Mouse (Mus musculus) testis, adult 2 months (tissue): Measurements from ENCODE around the gene Akap13. TPM values are rescaled to one million over a fixed set of nuclear protein-coding genes. Genes with fewer than 3 reads are reported as not detected.

Experiments used
- H3K27ac ChIP-seq: fragments of 200-500 bp; 2 replicates; pipeline ENCODE4 v1.5.1; 2012; ENCODE audit warnings: low read depth, low read length; ENCODE audit not compliant: control insufficient read depth, insufficient read depth
- H3K27me3 ChIP-seq: fragments of 200-500 bp; 2 replicates; pipeline ENCODE4 v1.6.1; 2012; ENCODE audit warnings: mild to moderate bottlenecking, low read length, moderate library complexity; ENCODE audit not compliant: control insufficient read depth, insufficient read depth
- H3K36me3 ChIP-seq: fragments of 200-500 bp; 2 replicates; pipeline ENCODE4 v1.6.1; 2012; ENCODE audit warnings: mild to moderate bottlenecking, low read length; ENCODE audit not compliant: control insufficient read depth, insufficient read depth
- H3K4me1 ChIP-seq: fragments of 200-500 bp; 2 replicates; pipeline ENCODE4 v1.6.1; 2012; ENCODE audit warnings: low read length; ENCODE audit not compliant: control insufficient read depth, insufficient read depth
- H3K4me3 ChIP-seq: fragments of 200-500 bp; 2 replicates; pipeline ENCODE4 v1.5.1; 2012; ENCODE audit warnings: low read depth, mild to moderate bottlenecking, low read length, moderate library complexity, mixed read lengths; ENCODE audit not compliant: control insufficient read depth
- CTCF ChIP-seq: fragments of 200-500 bp; IDR thresholded peaks from 2 replicates; pipeline ENCODE4 v1.5.1; 2012; ENCODE audit warnings: low read depth, mild to moderate bottlenecking, inconsistent platforms, low read length, moderate library complexity; ENCODE audit not compliant: control insufficient read depth, insufficient read depth, insufficient replicate concordance
- POLR2A ChIP-seq: fragments of 200-500 bp; IDR thresholded peaks from 2 replicates; pipeline ENCODE4 v1.6.1; 2012; ENCODE audit warnings: low read depth, mild to moderate bottlenecking, inconsistent platforms, low read length, moderate library complexity; ENCODE audit not compliant: control insufficient read depth
- polyA plus RNA-seq: library from polyadenylated mRNA; depleted of rRNA; stranded (reverse); fragments of >200 nt; gene quantifications from 2 replicates; pipeline ENCODE4 v1.2.3, GENCODE M21; 2012

Gene Akap13
- polyA plus RNA-seq, 1 experiment: 4.1 TPM

DNA sequence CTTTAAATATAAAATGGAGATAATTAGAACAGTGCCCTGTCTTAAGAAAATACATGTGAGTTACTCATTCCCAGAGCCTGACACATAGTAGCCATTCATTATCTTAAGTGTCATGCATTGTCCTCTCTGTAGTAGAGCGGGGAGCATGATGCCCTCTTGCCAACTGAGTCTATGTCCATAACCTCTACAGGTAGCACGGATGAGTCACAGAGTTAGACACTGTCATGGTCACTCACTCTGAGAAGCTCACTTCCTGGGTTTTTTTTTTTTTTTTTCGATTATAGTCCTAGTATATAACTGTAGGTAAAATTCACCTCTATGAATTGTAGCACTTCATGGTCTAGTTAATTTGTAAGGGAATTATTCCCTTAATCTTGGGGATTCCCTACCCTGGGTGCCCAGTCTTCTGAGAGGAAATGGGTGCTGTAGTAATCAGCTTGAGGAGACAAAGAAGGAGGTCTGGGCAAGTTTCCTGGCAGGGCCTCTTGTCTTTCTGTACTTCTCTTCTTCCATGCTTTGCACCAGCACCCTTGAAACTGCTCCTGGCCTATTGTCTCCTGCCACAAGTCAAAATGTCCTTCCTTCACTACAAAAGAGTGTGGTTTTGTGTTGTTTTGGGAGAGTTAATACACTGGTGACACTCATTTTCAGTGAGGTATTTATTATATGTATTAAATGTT is 247.8 kb downstream of the Akap13 start:
- Histone ChIP-seq H3K27ac (no peak overlapping the region), H3K4me1 (no peaks in the 10 kb centered on the region), H3K4me3 (no peak overlapping the region), H3K36me3 (no peaks in the 10 kb centered on the region), H3K27me3 (no peaks in the 10 kb centered on the region)
- TF ChIP-seq CTCF (no peak), POLR2A (no peak)

DNA sequence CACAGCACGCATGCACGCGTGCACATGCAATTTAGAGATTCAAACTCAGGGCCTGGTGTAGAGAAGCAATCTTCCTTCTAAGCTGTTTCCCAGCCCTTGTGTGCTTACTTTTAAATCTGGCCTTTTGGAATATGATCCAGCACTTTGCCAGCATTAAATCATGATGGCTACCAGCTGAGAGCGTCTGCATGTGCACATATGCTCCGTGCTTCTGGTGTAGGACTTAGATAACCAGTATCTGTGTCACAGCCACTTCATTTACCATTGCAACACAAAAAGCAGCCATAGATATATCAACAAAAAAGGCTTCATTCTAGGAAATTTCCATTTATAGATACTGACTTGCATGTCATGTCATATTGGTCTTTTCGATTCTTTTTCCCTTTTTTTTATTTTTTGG is 249.5 kb downstream of the Akap13 start:
- Histone ChIP-seq H3K27me3 (no peaks in the 10 kb centered on the region), H3K4me1 (no peaks in the 10 kb centered on the region), H3K27ac (no peak overlapping the region), H3K36me3 (no peaks in the 10 kb centered on the region), H3K4me3 (no peak overlapping the region)
- TF ChIP-seq CTCF (no peak), POLR2A (no peak)

DNA sequence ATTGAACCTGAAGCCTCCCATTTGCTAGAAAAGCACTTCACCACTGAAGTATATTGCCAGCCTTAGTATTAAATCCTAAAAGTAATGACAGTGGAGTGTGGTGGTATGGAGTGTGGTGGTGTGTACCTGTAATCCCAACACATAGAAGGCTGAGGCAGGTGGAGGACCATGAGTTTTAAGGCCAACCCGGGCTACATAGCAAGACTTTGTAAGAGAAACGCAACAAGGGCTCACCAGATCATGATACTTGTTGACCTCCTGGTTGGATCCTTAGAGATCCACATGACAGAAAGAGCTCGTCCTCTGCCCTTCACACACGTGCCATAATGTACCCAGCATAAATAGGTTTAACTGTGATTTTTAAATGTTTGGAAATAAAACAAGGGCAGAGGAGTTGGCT is 254.6 kb downstream of the Akap13 start:
- H3K27me3 ChIP-seq: no peaks in the 10 kb centered on the region
- no peak overlapping the region for H3K4me3 ChIP-seq
- no peaks in the 10 kb centered on the region for H3K36me3 ChIP-seq
- TF ChIP-seq CTCF (no peak), POLR2A (no peak)
- H3K27ac ChIP-seq: no peak overlapping the region
- no peaks in the 10 kb centered on the region for H3K4me1 ChIP-seq

DNA sequence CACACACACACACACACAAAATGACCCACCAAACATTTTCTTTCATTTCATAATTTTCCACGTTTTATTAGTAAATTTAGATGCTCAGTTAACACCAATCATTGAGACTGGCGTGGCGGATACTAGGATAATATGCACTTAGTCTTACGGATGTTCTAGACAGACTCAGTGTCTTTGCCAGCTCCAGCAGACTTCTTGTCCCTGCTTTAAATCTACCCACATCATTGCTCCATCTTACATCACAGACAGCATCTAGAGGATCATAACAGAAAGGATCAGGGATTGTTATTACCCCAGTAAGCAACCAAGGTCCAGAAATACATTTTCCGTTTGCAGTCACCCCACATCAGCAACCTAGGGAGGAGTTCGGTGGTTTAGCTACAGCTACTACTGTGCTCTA is 255.6 kb downstream of the Akap13 start:
- TF ChIP-seq CTCF (no peak), POLR2A (no peak)
- Histone ChIP-seq H3K27ac (no peak overlapping the region), H3K27me3 (no peaks in the 10 kb centered on the region), H3K4me3 (no peak overlapping the region), H3K36me3 (no peaks in the 10 kb centered on the region), H3K4me1 (no peaks in the 10 kb centered on the region)

DNA sequence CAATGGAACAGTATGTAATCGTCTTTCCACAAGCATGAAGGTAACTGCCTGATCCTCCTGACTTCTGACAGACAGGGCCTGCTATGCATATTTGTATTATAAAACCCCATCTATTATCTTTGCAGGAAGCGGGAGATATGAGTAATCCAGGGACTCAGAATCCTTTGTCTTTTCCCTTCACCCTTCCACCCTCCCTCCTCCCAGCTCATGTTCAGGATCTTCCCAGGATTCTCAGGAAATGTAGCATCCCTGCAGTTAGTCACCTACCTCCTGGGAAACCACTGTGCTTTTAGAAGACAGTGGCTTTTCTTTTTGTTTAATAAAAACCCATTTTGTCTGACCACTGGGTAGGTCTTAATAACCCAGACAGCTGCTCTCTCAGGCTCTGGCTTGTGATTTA is 256.1 kb downstream of the Akap13 start:
- H3K27ac ChIP-seq: no peak overlapping the region
- no peak for TF ChIP-seq CTCF
- no peak for TF ChIP-seq POLR2A
- H3K4me3 ChIP-seq: no peak overlapping the region
- no peaks in the 10 kb centered on the region for H3K4me1 ChIP-seq
- no peaks in the 10 kb centered on the region for H3K27me3 ChIP-seq
- H3K36me3 ChIP-seq: no peaks in the 10 kb centered on the region

DNA sequence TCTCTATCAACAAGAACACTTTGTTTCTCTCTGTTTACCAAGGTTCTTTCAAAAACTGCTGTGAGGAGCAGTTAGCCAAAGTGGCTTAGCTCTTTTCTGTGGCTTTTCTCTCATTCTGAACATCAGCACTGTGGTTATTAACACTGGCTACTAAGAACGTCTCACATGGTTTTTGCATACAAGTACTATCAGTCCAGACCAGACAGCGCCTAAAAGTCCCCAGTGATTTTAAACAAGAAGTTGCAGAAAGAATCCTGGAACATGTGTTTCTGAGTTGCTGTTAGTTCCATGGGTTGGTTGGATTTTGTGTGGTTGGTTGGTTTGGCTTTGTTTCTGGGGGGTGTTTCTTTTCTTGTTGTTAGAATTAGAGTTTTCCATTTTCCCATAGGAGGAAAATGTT is 257.5 kb downstream of the Akap13 start:
- no peaks in the 10 kb centered on the region for H3K4me1 ChIP-seq
- no peaks in the 10 kb centered on the region for H3K27me3 ChIP-seq
- H3K27ac ChIP-seq: no peak overlapping the region
- H3K36me3 ChIP-seq: no peaks in the 10 kb centered on the region
- no peak overlapping the region for H3K4me3 ChIP-seq
- TF ChIP-seq POLR2A (no peak), CTCF (no peak)

DNA sequence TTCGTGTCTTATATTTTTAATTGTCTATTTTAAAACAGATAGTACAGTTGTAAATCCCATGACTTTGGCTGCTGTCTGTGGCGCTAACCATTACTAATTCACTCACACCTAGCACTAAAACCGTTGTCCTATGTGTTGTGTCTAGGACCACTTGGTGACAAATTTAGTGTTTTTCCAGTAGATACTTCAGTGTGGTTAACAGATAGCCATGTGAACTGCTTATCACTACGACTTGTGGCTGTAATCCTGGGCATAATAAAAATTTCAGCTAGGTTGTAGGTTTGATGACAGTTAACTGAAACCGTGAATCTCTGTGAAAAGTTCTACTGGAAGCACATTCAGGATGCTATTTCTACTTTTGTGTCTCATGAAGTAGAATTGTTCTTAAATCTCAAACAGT is 258.6 kb downstream of the Akap13 start:
- Histone ChIP-seq H3K4me1 (no peaks in the 10 kb centered on the region), H3K4me3 (no peak overlapping the region), H3K36me3 (no peaks in the 10 kb centered on the region), H3K27me3 (no peaks in the 10 kb centered on the region), H3K27ac (no peak overlapping the region)
- no peak for TF ChIP-seq CTCF
- TF ChIP-seq POLR2A: no peak
